Mouse (Mus musculus) kidney, adult 2 months (tissue): ENCODE results near the gene Wdfy3.

ENCODE experiments used
- CTCF ChIP-seq: fragments of 200-500 bp; conservative IDR thresholded peaks from 2 replicates; pipeline ENCODE4 v1.5.1; 2011; ENCODE audit warnings: low read depth, mild to moderate bottlenecking, control low read depth, low read length, moderate library complexity, mixed read lengths; ENCODE audit not compliant: insufficient read depth, insufficient read length
- POLR2A ChIP-seq: fragments of 200-500 bp; IDR thresholded peaks from one replicate; pipeline ENCODE4 v1.6.1; 2011; ENCODE audit warnings: low read depth, low read length, control low read depth

- TF ChIP-seq POLR2A = no peak
- no peak for TF ChIP-seq CTCF
Observed at GRCm38 (mm10) chr5:101957419-101957818, 112.3 kb downstream of the Wdfy3 start.
